Mouse (Mus musculus): ENCODE measurements at regions not wholly inside any gene's neighbourhood (a gene's known extent, or its start where the extent isn't known, plus 50 kb on each side); places are given as distances from the start of the nearest gene placed in this dataset.

- TF ChIP-seq CTCF (conservative IDR thresholded peaks at IDR 0.05; ENCODE audit: low read length) (no peak), NANOG (IDR thresholded peaks at IDR 0.05; ENCODE audit: borderline replicate concordance, low read length) (no peak)
Observed at GRCm38 (mm10) chr1:61310063-61310760, 328.4 kb upstream of the Pard3b start.
